Mouse (Mus musculus) cerebellum, adult 18-20 months (tissue): ENCODE measurements at regions not wholly inside any gene's neighbourhood (a gene's known extent, or its start where the extent isn't known, plus 50 kb on each side); places are given as distances from the start of the nearest gene placed in this dataset.

Experiments
- DNase-seq, 2 experiments: peaks; one replicate each; pipeline ENCODE4 v3.0.0; 2021

- DNase-seq: no peak
Measured at GRCm38 (mm10) chr15:25305801-25306200, 107.8 kb downstream of the Basp1 start.

DNA sequence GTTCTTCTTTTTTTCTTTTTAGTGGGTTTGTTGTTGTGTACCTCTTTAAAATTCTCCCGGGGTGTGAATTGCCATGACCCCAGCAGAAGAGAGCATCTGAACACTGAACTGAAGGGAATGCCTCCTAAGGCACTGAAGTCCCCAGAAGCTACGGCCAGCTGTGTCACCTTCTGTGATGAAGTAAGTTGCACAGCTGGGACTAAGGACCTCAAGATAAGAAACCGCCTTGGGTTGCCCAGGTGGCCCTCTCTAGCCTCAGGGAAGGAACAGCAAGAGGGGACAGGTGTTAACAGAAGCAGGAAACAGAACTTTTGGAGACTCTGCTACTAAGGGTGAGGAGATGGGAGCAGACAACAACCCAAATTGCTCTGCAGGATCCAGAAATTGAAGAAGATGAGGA is 110.2 kb downstream of the Basp1 start:
- no peak for DNase-seq

GRCm38 (mm10) chr15:25302671-25303294 is 110.8 kb downstream of the Basp1 start:
- no peak for DNase-seq

GRCm38 (mm10) chr15:25301810-25302209 is 111.8 kb downstream of the Basp1 start:
- DNase-seq: no peak

- DNase-seq: no peak
Measured at GRCm38 (mm10) chr15:25297278-25297677, 116.3 kb downstream of the Basp1 start.

- no peak for DNase-seq
Measured at GRCm38 (mm10) chr15:25296714-25297113, 116.8 kb downstream of the Basp1 start.

- DNase-seq: no peak
Measured at GRCm38 (mm10) chr15:25295753-25296152, 117.8 kb downstream of the Basp1 start.

GRCm38 (mm10) chr15:25291231-25291691 is 122.3 kb downstream of the Basp1 start:
- peak in 1 of 2 experiments; percentile 5 for DNase-seq

- no peak for DNase-seq
Measured at GRCm38 (mm10) chr15:25287850-25288249, 125.7 kb downstream of the Basp1 start.

DNA sequence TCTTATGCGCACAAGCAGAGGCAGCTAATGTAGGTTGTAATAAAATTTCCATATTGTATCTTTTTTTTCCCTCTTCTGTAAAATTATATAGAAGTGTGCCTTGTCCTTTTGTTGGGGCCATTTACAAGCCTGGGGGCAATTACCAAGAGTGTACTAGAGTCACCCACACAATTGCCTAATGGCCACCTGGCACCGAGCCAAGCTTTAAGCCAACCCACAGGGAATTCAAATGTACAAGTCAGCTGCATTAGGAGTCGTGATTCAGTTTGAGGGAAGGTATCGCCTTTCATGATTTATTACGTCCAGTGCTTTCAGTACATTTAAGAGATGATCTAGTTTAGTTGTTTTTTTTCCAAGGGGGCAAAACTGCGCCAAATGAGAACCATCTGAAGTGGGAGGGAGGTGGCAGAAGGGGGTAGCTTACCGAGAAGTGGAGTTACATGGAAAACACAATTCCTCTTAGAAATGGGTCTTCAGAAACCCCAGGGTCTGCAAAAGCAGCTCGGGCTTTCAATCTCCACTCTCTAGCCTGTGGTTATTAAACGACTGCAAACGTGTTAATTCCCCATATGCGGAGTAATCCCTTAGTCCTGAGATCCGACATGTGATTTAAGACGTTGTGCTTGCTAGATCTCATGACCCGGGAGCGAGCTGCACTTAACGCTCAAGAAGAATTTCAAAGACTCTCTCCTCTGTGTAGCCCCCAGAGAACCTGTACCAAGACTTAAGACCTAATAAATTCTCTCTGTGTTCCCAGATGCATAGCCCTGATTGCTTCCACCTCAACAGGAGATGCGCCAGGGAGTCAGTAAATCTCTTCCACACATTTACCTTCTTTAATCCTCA is 129.0 kb downstream of the Basp1 start:
- DNase-seq: no peak

GRCm38 (mm10) chr15:25283713-25284112 is 129.9 kb downstream of the Basp1 start:
- DNase-seq: no peak

GRCm38 (mm10) chr15:25282346-25282745 is 131.2 kb downstream of the Basp1 start:
- no peak for DNase-seq

- no peak for DNase-seq
Measured at GRCm38 (mm10) chr15:25281942-25282341, 131.6 kb downstream of the Basp1 start.

DNA sequence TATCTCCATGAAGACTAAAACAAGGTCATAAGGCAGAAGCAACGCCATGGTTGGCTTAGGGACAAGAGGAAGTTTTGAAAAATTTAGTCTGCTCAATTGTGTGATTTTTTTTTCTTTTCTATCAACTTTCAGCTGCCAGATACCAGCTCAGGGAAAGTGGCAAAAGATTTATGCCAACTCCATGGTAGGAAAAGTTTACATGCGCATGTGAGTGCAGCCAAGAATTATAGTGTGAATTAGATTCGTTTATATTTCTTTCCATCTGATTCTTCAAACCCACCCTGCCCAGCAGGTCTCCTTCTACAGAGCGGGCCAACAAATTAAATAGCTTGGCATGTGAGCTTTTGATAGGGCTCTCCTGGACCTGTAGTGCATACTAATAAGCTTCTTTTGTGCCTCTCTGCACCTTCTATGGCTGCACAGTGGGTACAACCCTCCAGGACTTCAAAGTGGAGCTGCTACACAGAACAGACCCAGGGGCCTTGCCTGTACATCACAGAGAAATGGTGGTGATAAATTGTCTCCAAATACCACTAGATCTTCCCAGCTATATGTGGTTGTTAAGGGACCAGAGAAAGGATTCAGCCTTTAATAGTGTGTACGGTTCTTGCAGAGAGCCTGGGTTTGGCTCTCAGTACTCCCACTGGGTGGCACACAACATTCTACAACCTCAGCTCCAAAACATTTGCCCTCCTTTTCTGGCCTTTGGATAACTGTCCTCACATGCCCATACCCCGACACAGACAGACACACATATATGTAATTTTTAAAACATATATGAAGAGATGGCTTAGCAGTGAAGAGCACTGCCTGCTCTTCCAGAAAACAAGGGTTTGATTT is 135.0 kb downstream of the Basp1 start:
- DNase-seq: no peak

GRCm38 (mm10) chr15:25276227-25276626 is 137.3 kb downstream of the Basp1 start:
- DNase-seq: no peak

GRCm38 (mm10) chr15:25271886-25272285 is 141.7 kb downstream of the Basp1 start:
- no peak for DNase-seq

- no peak for DNase-seq
Measured at GRCm38 (mm10) chr15:25270349-25270748, 143.2 kb downstream of the Basp1 start.

GRCm38 (mm10) chr15:25269345-25269996 is 144.1 kb downstream of the Basp1 start:
- no peak for DNase-seq

DNA sequence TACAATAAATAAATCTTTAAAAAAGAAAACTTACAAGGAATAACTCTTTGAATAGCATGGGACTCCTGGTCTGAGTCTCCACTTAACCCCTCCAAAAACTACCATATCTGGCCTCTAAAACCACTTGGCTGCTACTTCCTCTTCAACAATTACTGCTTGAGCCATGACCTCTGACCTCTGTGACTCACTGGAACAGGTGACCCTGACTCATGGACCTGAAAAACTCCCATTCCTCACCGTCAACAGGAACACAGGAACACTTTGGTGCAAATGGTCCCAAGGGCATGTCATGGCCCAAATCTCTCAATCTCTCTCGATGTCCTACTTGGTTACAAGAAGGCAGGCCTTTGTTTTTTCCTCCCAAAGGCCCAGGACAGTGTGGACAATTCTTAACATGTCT is 145.1 kb downstream of the Basp1 start:
- DNase-seq: no peak

- DNase-seq: no peak
Measured at GRCm38 (mm10) chr15:25267509-25267908, 146.1 kb downstream of the Basp1 start.

- no peak for DNase-seq
Measured at GRCm38 (mm10) chr15:25252648-25253567, 160.7 kb downstream of the Basp1 start.

DNA sequence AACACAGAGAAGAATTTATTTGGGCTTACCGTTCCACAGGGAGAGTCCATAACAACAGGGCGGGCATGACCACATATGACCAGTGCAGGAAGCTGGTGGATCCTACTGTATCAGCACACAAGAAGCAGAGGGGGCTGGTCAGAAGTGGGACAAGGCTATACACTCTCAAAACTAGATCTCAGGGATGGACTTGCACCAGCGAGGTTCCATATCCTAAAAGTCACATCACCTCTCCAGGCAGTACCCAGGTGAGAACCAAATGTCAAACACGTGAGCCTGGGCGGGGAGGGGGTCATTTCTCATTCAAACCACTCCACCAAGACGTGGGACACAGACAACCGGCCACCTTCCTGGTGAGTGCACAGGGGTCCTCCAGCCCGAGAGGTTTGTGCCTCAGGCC is 167.9 kb downstream of the Basp1 start:
- DNase-seq: no peak
